Mouse (Mus musculus) lung, embryonic 14.5 days (tissue): ENCODE measurements at regions not wholly inside any gene's neighbourhood (a gene's known extent, or its start where the extent isn't known, plus 50 kb on each side); places are given as distances from the start of the nearest gene placed in this dataset.

ENCODE experiments used
- ATAC-seq: fragments of 200-750 bp; cut with Nextera tagmentation; 2 replicates; pipeline ENCODE4 v1.8.0; 2017; ENCODE audit warnings: mild to moderate bottlenecking, moderate TSS enrichment, moderate library complexity; ENCODE audit not compliant: insufficient read depth
- DNase-seq: peaks from one replicate; pipeline ENCODE4 v3.0.0-alpha.2; 2015
- H3K27ac ChIP-seq: fragments of 300-500 bp; sonication (generic); 2 replicates; pipeline ENCODE4 v1.5.1; 2014; ENCODE audit warnings: low read depth, mild to moderate bottlenecking, moderate library complexity
- H3K27me3 ChIP-seq: fragments of 300-500 bp; sonication (generic); 2 replicates; pipeline ENCODE4 v1.6.1; 2014; ENCODE audit warnings: low read length, control low read depth; ENCODE audit not compliant: insufficient read depth
- H3K36me3 ChIP-seq: fragments of 300-500 bp; sonication (generic); 2 replicates; pipeline ENCODE4 v1.6.1; 2014; ENCODE audit warnings: control low read depth; ENCODE audit not compliant: insufficient read depth
- H3K4me1 ChIP-seq: fragments of 300-500 bp; sonication (generic); 2 replicates; pipeline ENCODE4 v1.6.1; 2014; ENCODE audit warnings: antibody characterized with exemption, control low read depth; ENCODE audit not compliant: insufficient read depth
- H3K4me2 ChIP-seq: fragments of 300-500 bp; sonication (generic); 2 replicates; pipeline ENCODE4 v1.6.1; 2014; ENCODE audit warnings: mild to moderate bottlenecking
- H3K4me3 ChIP-seq: fragments of 300-500 bp; sonication (generic); 2 replicates; pipeline ENCODE4 v1.5.1; 2014; ENCODE audit warnings: low read depth, low read length
- H3K9ac ChIP-seq: fragments of 300-500 bp; sonication (generic); 2 replicates; pipeline ENCODE4 v1.6.1; 2014
- H3K9me3 ChIP-seq: fragments of 300-500 bp; sonication (generic); 2 replicates; pipeline ENCODE4 v1.6.1; 2016; ENCODE audit warnings: low read depth, low read length, control low read depth
- CTCF ChIP-seq: IDR thresholded peaks from 2 replicates; pipeline ENCODE4 v1.5.1; 2016; ENCODE audit warnings: antibody characterized with exemption, low read depth
- WGBS: fragments of 180-500 bp; shearing (Covaris S2); extraction: QIAGEN DNeasy Blood & Tissue Kit; methylation state at CpG from one replicate; pipeline ENCODE4 v1.1.7; 2014; 5-methylcytosine and 5-hydroxymethylcytosine counted together

DNA sequence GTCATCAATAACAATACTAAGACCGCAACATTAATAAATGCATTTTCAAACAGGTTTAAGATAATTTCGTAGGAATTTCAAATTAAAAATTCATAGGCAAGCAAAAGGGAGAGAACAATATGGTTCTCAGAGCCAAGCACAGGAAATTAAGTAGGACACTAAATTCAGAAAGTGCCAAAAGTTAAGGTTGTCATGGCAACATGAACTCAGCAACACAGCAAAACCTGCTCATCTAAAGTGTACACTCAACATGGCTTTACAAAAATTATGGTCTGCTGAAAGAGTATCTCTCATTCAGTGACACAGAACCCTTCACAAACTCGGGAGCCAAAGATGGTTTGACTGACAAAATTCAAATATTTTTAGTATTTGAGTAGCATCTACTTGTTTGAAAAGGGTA, 572.5 kb downstream of the 1700064H15Rik start:
- ATAC-seq (no peak), DNase-seq (no peak)
- Histone ChIP-seq H3K9me3 (no peaks in the 10 kb centered on the region), H3K27me3 (no peaks in the 10 kb centered on the region), H3K4me2 (no peak overlapping the region), H3K4me3 (no peak overlapping the region), H3K27ac (no peak overlapping the region), H3K4me1 (no peaks in the 10 kb centered on the region), H3K9ac (no peak overlapping the region), H3K36me3 (no peaks in the 10 kb centered on the region)
- TF ChIP-seq CTCF, result no peak
- WGBS, result 62% methylated on average over 3 of the region's 3 CpGs

DNA sequence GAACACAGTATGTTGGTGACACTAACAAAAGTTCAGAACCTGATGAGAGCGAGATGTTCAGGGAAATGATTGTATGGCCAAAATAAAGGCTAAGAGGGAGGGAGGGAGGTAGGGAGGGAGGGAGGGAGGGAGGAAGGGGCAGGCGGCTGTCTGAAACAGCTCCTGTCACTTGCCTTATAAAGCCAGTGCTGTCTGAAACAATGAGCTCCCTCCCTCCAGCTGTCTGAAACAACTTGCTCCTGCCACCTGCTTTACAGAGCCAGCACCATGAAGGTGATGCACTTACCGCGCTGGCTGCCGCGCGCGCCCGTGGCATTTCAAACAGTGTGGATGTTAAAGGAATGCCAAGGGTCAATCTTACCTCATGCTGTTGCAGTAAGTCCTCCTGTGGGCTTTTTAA, 571.9 kb downstream of the 1700064H15Rik start:
- WGBS, result 11% methylated on average over 9 of the region's 9 CpGs
- H3K4me1 ChIP-seq, result no peaks in the 10 kb centered on the region
- TF ChIP-seq CTCF, result no peak

DNA sequence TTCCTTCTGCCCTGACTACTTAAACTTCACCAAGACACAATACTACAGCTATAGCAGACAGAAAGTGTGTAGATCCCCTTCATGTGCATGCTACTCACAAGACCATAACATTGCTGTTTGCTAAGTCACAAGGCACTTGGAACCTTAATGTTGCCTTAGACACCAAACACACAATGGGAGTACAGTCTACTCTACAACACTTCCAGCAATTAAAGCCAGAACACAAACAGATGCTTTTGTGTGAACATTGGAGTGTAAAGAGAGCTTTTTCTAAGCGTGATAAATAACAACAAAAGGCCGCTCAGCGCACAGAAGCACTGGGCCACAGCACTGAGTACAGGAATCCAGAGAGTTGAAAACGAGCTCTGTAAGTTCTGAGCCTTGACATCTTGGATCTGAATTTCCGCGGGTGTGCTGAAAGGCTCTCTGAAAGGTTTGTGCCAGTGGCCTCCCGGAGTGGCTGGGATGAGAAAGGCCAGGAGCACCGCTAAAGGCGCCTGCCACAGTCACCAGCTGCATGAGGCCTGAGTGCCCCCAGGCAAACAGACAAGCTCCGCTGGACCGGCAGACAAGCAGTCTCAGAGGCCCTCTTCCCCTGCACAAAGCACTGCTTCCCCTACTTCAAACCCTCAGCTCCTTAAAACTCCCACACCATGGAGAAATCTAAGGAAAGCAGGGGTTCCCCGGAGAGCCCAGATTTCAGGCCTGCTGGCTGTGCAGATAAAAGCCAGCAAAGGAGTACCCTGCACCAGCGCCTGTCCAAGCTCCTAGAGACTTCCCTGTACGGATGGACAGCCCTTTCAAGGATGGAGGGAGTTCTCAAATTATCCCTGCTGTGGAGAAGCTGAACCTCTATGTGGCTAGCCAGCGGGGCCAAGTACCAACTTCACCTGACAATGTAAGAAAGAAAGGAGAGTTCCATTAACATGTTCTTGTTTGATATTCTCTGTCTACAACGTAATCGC, 568.3 kb downstream of the 1700064H15Rik start:
- no peaks in the 10 kb centered on the region for H3K36me3 ChIP-seq
- H3K9ac ChIP-seq, result no peak overlapping the region
- H3K27ac ChIP-seq, result no peak overlapping the region
- TF ChIP-seq CTCF, result no peak
- no peak for DNase-seq
- H3K9me3 ChIP-seq, result no peaks in the 10 kb centered on the region
- H3K4me3 ChIP-seq, result no peak overlapping the region
- no peaks in the 10 kb centered on the region for H3K27me3 ChIP-seq
- 47% methylated on average over 15 of the region's 17 CpGs for WGBS
- H3K4me1 ChIP-seq, result no peaks in the 10 kb centered on the region
- H3K4me2 ChIP-seq, result no peak overlapping the region
- ATAC-seq, result no peak

More for the DNA sequence above, 571.9 kb downstream of the 1700064H15Rik start:
- 0 out of 2 replicates have a peak, but pooled peaks have one; percentile 38 for ATAC-seq
- H3K9ac ChIP-seq, result no peak overlapping the region
- no peak overlapping the region for H3K4me3 ChIP-seq
- no peaks in the 10 kb centered on the region for H3K9me3 ChIP-seq
- H3K27me3 ChIP-seq, result no peaks in the 10 kb centered on the region
- no peak overlapping the region for H3K4me2 ChIP-seq
- DNase-seq, result no peak
- H3K36me3 ChIP-seq, result no peaks in the 10 kb centered on the region
- no peak overlapping the region for H3K27ac ChIP-seq

- H3K4me1 ChIP-seq, result no peaks in the 10 kb centered on the region
- no peaks in the 10 kb centered on the region for H3K9me3 ChIP-seq
- no peaks in the 10 kb centered on the region for H3K27me3 ChIP-seq
- no peaks in the 10 kb centered on the region for H3K36me3 ChIP-seq
- TF ChIP-seq CTCF, result no peak
- H3K4me2 ChIP-seq, result no peak overlapping the region
- H3K27ac ChIP-seq, result no peak overlapping the region
- no peak overlapping the region for H3K9ac ChIP-seq
- DNase-seq (no peak), ATAC-seq (no peak; the same call in 1 of the 2 replicates)
- no peak overlapping the region for H3K4me3 ChIP-seq
- 46% methylated on average over 12 of the region's 14 CpGs for WGBS
Observed at GRCm38 (mm10) chr3:19061488-19062248, 566.8 kb downstream of the 1700064H15Rik start.

- 31% methylated on average over 6 of the region's 6 CpGs for WGBS
- no peak for ATAC-seq
Observed at GRCm38 (mm10) chr3:19062249-19062859, 566.1 kb downstream of the 1700064H15Rik start.

DNA sequence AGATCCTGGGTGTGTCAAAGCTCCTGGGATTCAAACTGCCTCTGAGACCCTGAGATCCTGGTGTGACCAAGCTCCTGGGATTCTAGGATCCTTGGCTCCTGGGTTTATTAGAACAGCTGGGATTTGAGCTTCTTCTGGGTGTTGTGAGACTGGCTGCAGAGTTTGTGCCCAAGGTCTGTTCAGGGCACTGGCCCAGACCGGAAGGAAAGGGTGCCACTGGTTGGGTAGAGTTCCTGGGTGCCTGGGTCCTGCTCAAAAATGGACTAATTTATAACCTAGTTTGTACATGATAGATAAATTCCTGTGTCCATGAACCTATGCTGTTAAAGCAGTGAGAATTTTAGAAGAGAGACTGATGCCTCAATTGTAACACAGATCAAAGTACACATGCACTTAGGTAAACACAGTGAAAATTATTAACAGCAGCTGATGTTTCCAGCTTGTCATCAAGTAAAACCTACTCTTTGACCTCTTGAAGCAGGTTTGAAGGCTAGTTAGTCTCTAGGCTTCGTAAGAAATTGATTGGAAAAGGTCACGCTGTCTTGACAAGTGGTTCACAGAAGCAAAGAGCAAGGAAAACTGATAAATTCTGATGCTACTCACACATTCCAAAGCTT, 561.2 kb downstream of the 1700064H15Rik start:
- no peaks in the 10 kb centered on the region for H3K9me3 ChIP-seq
- DNase-seq (no peak), ATAC-seq (no peak)
- WGBS, result 67% methylated on average over 3 of the region's 3 CpGs
- H3K4me3 ChIP-seq, result no peak overlapping the region
- no peaks in the 10 kb centered on the region for H3K27me3 ChIP-seq
- H3K4me1 ChIP-seq, result no peaks in the 10 kb centered on the region
- H3K9ac ChIP-seq, result no peak overlapping the region
- no peak for TF ChIP-seq CTCF
- no peaks in the 10 kb centered on the region for H3K36me3 ChIP-seq
- H3K27ac ChIP-seq, result no peak overlapping the region
- H3K4me2 ChIP-seq, result no peak overlapping the region

More at GRCm38 (mm10) chr3:19062249-19062859, 566.1 kb downstream of the 1700064H15Rik start:
- Histone ChIP-seq H3K27me3 (no peaks in the 10 kb centered on the region), H3K36me3 (no peaks in the 10 kb centered on the region), H3K9ac (no peak overlapping the region), H3K4me3 (no peak overlapping the region), H3K4me2 (no peak overlapping the region), H3K9me3 (no peaks in the 10 kb centered on the region), H3K27ac (no peak overlapping the region), H3K4me1 (no peaks in the 10 kb centered on the region)
- TF ChIP-seq CTCF, result peak; percentile 65
- peak; percentile 84 for DNase-seq
